Mouse (Mus musculus): ENCODE data around the gene Aprt. TPM values are rescaled to one million over a fixed set of nuclear protein-coding genes. Genes with fewer than 3 reads are reported as not detected.

The Aprt gene
- 325 and 344 TPM in 2 replicates for polyA plus RNA-seq (2011; ENCODE audit: insufficient read depth, insufficient read length, low read depth, missing spikeins)

DNA sequence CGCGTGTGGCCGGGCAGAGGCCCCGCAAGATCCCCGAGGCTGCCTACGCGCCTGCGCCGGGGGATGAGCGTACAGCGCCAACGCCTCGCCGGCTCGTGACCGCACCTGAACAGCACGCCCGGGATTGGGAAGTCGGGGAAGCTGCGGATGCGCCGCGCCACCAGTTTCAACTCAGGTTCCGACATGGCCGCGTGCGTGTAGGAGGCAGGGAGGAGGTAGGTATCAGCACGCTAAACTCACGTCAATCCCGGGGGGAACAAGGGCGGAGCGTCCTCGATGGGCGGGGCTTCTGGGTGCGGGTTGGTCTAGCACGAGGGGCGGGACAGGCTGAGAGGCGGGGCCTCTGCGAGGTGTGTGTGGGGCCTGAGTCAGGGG, at the start of gene Aprt:
Aprt (minus strand) TSS at position 262 of the 375 bp plus-strand sequence.
- H3K4me3 ChIP-seq (ENCODE audit: low read depth, low read length): peak within 1 kb of the TSS; percentile 93
- H3K9ac ChIP-seq (ENCODE audit: low read depth, poor library complexity, severe bottlenecking): peak within 1 kb of the TSS; percentile 91
- no peaks in the 10 kb centered on the region for H3K9me3 ChIP-seq (replicated peaks; ENCODE audit: control insufficient read depth, insufficient read depth, low read length, poor library complexity, severe bottlenecking)
- peak; percentile 49; the same call in 1 of the 2 replicates for TF ChIP-seq EP300 (IDR thresholded peaks at IDR 0.05; ENCODE audit: insufficient read depth, low read depth, low read length)
- TF ChIP-seq CTCF (IDR thresholded peaks at IDR 0.05; ENCODE audit: low read depth, low read length): no peak
- TF ChIP-seq POLR2A (IDR thresholded peaks at IDR 0.05; ENCODE audit: insufficient read depth, low read length): peak; percentile 93
- H3K27me3 ChIP-seq (ENCODE audit: control insufficient read depth, insufficient read depth, low read length, poor library complexity, severe bottlenecking): no peaks in the 10 kb centered on the region
- peak within 1 kb of the TSS; percentile 83 for H3K27ac ChIP-seq (ENCODE audit: insufficient read depth, low read length)
- H3K4me1 ChIP-seq (ENCODE audit: control insufficient read depth, insufficient read depth, low read length): peaks cover 14% of the 10 kb centered on the region
- peaks cover 22% of the 10 kb centered on the region for H3K36me3 ChIP-seq (ENCODE audit: control insufficient read depth, insufficient read depth, low read length, poor library complexity, severe bottlenecking)

DNA sequence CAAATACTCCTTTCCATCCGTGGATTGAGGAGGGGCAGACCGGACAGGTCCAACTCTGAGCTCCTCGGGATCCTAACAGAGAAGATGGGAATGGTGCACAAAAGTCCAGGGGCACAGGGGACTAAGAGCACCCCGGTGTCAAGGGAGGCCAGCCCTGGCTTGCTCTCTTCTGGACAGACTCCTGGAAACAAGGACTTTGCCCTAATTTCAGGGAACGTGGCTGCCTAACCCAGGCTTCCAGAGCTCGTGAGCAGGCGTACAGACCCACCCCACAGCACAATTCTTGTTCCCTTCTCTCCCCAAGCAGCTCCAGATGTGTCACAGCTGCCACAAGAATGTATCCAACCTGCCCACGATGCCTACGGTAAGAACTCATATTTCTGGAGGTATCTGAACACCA, 49.1 kb upstream of the Aprt start:
- TF ChIP-seq EP300 (IDR thresholded peaks at IDR 0.05; ENCODE audit: insufficient read depth, low read depth, low read length) (no peak), CTCF (IDR thresholded peaks at IDR 0.05; ENCODE audit: low read depth, low read length) (no peak), POLR2A (IDR thresholded peaks at IDR 0.05; ENCODE audit: insufficient read depth, low read length) (no peak)
- Histone ChIP-seq H3K27ac (ENCODE audit: insufficient read depth, low read length) (no peak overlapping the region), H3K9ac (ENCODE audit: low read depth, poor library complexity, severe bottlenecking) (no peak overlapping the region), H3K36me3 (ENCODE audit: control insufficient read depth, insufficient read depth, low read length, poor library complexity, severe bottlenecking) (no peaks in the 10 kb centered on the region), H3K9me3 (replicated peaks; ENCODE audit: control insufficient read depth, insufficient read depth, low read length, poor library complexity, severe bottlenecking) (no peaks in the 10 kb centered on the region), H3K27me3 (ENCODE audit: control insufficient read depth, insufficient read depth, low read length, poor library complexity, severe bottlenecking) (no peaks in the 10 kb centered on the region), H3K4me1 (ENCODE audit: control insufficient read depth, insufficient read depth, low read length) (no peaks in the 10 kb centered on the region), H3K4me3 (ENCODE audit: low read depth, low read length) (no peak overlapping the region)

DNA sequence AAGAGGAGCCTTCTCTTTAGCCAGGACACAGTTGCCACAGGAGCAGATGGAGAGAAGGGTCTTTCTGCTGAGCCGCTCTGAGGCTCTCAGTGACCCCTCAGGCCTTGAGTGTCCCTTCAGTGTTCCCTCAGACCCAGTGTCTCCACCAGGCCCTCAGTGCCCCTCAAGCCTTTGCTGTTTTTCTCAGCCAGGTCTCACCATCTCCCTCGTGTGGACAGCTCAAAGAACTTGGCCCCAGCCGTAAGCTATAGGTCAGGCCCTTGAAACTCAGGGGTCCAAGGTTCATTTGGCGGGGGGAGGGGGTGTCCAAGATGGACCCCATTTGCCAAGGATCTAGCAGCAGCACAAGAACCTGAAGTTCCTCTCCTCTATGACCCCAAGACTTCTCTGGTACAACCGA, 47.9 kb upstream of the Aprt start:
- no peaks in the 10 kb centered on the region for H3K9me3 ChIP-seq (replicated peaks; ENCODE audit: control insufficient read depth, insufficient read depth, low read length, poor library complexity, severe bottlenecking)
- no peak overlapping the region for H3K27ac ChIP-seq (ENCODE audit: insufficient read depth, low read length)
- no peak overlapping the region for H3K4me3 ChIP-seq (ENCODE audit: low read depth, low read length)
- no peak overlapping the region for H3K9ac ChIP-seq (ENCODE audit: low read depth, poor library complexity, severe bottlenecking)
- no peaks in the 10 kb centered on the region for H3K27me3 ChIP-seq (ENCODE audit: control insufficient read depth, insufficient read depth, low read length, poor library complexity, severe bottlenecking)
- peak; percentile 34 for TF ChIP-seq CTCF (IDR thresholded peaks at IDR 0.05; ENCODE audit: low read depth, low read length)
- TF ChIP-seq EP300 (IDR thresholded peaks at IDR 0.05; ENCODE audit: insufficient read depth, low read depth, low read length): no peak
- TF ChIP-seq POLR2A (IDR thresholded peaks at IDR 0.05; ENCODE audit: insufficient read depth, low read length): no peak
- H3K4me1 ChIP-seq (ENCODE audit: control insufficient read depth, insufficient read depth, low read length): no peaks in the 10 kb centered on the region
- H3K36me3 ChIP-seq (ENCODE audit: control insufficient read depth, insufficient read depth, low read length, poor library complexity, severe bottlenecking): no peaks in the 10 kb centered on the region

DNA sequence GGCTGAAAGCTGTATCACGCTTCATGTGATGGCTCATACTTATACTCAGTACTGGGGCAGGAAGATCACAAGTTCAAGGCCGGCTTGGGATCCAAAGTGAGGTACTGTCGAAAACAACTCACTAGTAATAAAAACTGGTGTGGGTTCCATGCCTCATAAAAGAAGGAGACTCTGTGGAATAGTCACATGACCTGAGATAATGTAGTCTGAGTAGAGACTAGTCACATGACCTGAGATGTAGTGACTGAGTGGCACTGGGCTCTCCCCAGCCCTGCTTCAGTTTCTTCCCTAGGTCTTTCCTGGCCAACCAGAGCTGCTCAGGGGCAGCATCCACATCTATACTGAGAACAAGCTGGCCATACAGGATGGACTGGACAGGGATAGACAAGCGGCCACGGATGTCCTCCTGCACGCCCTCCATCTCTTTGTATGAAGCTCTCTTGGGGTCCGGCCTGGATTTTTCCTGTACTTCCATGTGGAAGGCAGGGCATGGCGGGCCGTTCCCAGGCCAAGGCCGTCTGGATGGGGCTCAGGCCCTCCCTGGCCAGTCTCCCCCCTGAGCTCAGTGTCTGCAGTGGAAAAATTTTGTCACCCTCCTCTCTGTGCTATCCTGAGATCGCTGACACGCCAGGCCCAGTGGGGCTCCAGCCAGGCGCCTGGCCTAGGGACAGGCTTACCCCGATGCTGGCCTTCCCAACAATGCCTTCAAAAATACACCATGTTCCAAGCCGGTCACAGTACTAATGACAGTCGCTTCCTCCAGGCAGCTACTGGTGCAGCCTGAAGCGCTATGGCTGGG, 47.3 kb upstream of the Aprt start:
- Histone ChIP-seq H3K9ac (ENCODE audit: low read depth, poor library complexity, severe bottlenecking) (no peak overlapping the region), H3K4me3 (ENCODE audit: low read depth, low read length) (no peak overlapping the region), H3K27me3 (ENCODE audit: control insufficient read depth, insufficient read depth, low read length, poor library complexity, severe bottlenecking) (no peaks in the 10 kb centered on the region), H3K9me3 (replicated peaks; ENCODE audit: control insufficient read depth, insufficient read depth, low read length, poor library complexity, severe bottlenecking) (no peaks in the 10 kb centered on the region), H3K27ac (ENCODE audit: insufficient read depth, low read length) (no peak overlapping the region), H3K4me1 (ENCODE audit: control insufficient read depth, insufficient read depth, low read length) (no peaks in the 10 kb centered on the region), H3K36me3 (ENCODE audit: control insufficient read depth, insufficient read depth, low read length, poor library complexity, severe bottlenecking) (no peaks in the 10 kb centered on the region)
- TF ChIP-seq EP300 (IDR thresholded peaks at IDR 0.05; ENCODE audit: insufficient read depth, low read depth, low read length) (no peak), CTCF (IDR thresholded peaks at IDR 0.05; ENCODE audit: low read depth, low read length) (no peak), POLR2A (IDR thresholded peaks at IDR 0.05; ENCODE audit: insufficient read depth, low read length) (no peak)

DNA sequence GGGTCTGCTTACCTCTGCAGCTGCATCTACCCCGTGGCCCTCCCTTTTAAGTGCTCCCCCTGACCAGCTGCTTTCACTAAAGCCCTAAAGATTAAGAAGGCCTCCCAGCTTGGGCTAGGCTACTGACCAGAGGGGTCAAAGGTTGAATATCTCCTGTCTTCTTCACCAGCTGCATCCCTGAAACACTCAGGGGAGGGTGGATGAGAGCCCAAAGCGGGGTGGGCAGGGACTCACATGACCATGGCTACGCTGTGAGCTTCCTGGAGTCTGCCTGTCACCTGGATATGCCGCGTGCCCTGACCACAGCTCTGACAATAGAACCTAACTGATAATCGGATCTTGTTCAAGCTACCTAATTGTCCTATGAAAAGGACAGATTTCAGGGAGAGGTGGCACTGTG, 46.0 kb upstream of the Aprt start, which contains the start of gene Pabpn1l:
Pabpn1l (minus strand) TSS at position 13 of the 400 bp plus-strand sequence.
- Histone ChIP-seq H3K27ac (ENCODE audit: insufficient read depth, low read length) (no peak within 1 kb of the TSS), H3K36me3 (ENCODE audit: control insufficient read depth, insufficient read depth, low read length, poor library complexity, severe bottlenecking) (no peaks in the 10 kb centered on the region), H3K9me3 (replicated peaks; ENCODE audit: control insufficient read depth, insufficient read depth, low read length, poor library complexity, severe bottlenecking) (no peaks in the 10 kb centered on the region), H3K27me3 (ENCODE audit: control insufficient read depth, insufficient read depth, low read length, poor library complexity, severe bottlenecking) (no peaks in the 10 kb centered on the region), H3K4me1 (ENCODE audit: control insufficient read depth, insufficient read depth, low read length) (no peaks in the 10 kb centered on the region), H3K9ac (ENCODE audit: low read depth, poor library complexity, severe bottlenecking) (no peak within 1 kb of the TSS), H3K4me3 (ENCODE audit: low read depth, low read length) (no peak within 1 kb of the TSS)
- TF ChIP-seq EP300 (IDR thresholded peaks at IDR 0.05; ENCODE audit: insufficient read depth, low read depth, low read length) (no peak), CTCF (IDR thresholded peaks at IDR 0.05; ENCODE audit: low read depth, low read length) (no peak), POLR2A (IDR thresholded peaks at IDR 0.05; ENCODE audit: insufficient read depth, low read length) (no peak)

DNA sequence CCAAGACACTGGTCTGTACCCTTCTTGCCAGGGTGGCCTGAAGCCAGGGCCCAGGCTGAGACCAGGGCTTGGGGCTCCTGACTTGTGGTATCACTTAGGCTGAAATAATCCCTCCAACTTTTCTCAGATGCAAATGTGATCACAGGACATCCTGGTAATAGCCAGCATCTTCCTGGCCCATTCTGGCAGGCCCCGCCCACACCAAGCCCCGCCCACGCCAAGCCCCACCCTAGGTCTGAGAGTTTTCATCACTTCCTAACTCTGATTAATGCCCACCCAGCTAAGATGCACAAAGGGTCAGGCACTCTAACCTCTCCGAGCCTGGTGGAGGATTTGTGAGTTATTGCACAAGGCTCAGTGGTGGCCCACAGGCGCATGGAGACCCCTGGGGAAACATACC, 43.7 kb upstream of the Aprt start:
- no peak overlapping the region for H3K27ac ChIP-seq (ENCODE audit: insufficient read depth, low read length)
- H3K9me3 ChIP-seq (replicated peaks; ENCODE audit: control insufficient read depth, insufficient read depth, low read length, poor library complexity, severe bottlenecking): no peaks in the 10 kb centered on the region
- TF ChIP-seq CTCF (IDR thresholded peaks at IDR 0.05; ENCODE audit: low read depth, low read length): no peak
- no peak for TF ChIP-seq EP300 (IDR thresholded peaks at IDR 0.05; ENCODE audit: insufficient read depth, low read depth, low read length)
- TF ChIP-seq POLR2A (IDR thresholded peaks at IDR 0.05; ENCODE audit: insufficient read depth, low read length): no peak
- H3K36me3 ChIP-seq (ENCODE audit: control insufficient read depth, insufficient read depth, low read length, poor library complexity, severe bottlenecking): no peaks in the 10 kb centered on the region
- no peaks in the 10 kb centered on the region for H3K4me1 ChIP-seq (ENCODE audit: control insufficient read depth, insufficient read depth, low read length)
- H3K27me3 ChIP-seq (ENCODE audit: control insufficient read depth, insufficient read depth, low read length, poor library complexity, severe bottlenecking): no peaks in the 10 kb centered on the region
- no peak overlapping the region for H3K9ac ChIP-seq (ENCODE audit: low read depth, poor library complexity, severe bottlenecking)
- H3K4me3 ChIP-seq (ENCODE audit: low read depth, low read length): no peak overlapping the region
